8 mouse cellular contexts compared by ENCODE assay signal in the genomic region with DNA sequence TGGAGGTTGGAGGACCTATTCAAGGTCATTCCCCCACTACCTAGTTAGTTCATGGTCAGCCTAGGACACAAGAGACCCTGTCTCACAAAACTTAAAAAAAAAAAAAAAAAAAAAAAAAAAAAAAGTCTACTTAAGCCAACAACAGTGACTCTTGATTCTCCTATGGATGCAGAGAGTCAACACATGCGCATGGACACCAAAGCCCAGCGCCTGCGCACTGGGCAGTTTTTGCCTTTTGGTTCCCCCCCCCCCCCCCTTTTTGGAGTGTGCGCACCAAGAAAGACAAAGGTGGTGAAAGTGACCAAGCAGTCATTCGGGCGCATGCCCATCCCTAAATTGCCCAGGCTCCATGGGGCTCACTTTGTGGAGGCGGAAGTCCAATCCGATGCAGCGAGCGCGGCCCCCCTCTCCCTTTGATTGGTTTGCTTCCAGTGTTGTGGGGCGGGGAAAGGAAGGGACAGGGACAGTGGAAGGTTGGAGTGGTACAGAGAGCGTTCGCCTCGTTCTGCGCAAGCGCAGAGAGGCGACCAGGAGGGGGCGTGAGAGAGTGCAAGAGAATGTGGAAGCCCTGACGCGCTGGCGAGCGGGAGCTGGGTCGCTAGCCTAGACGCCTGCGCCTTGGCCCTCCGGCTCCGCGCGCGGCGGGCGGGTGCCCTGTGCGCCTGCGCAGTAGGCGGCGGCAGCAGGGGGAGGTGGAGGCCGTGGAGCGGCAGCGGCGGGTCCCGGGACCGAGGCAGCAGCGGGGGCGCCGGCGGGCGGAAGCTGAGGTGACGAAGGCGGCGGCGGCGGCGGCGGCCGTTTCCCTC. TPM values are rescaled to one million over a fixed set of nuclear protein-coding genes. Genes with fewer than 3 reads are reported as not detected.
DNase-seq lines count a peak whose midpoint lies in the region; ATAC-seq lines count a peak whose summit lies in the region.

A gene (plus strand): TSS at position 707 of the 806 bp plus-strand sequence.

- H3K9me3 ChIP-seq in hindbrain, embryonic 14.5 days (ENCODE audit: control insufficient read depth, low read length) = no peaks in the 10 kb centered on the region

- H3K4me3 ChIP-seq in hindbrain, embryonic 14.5 days (replicated peaks; ENCODE audit: low read length) = peak within 1 kb of the TSS; percentile 94

- peak within 1 kb of the TSS; percentile 93 for H3K27ac ChIP-seq in hindbrain, embryonic 14.5 days

- peak within 1 kb of the TSS; percentile 62 for H3K4me2 ChIP-seq in hindbrain, embryonic 14.5 days (replicated peaks)

- peaks cover 29% of the 10 kb centered on the region for H3K4me1 ChIP-seq in hindbrain, embryonic 14.5 days (replicated peaks; ENCODE audit: control insufficient read depth, insufficient read depth, low read length)

- H3K36me3 ChIP-seq in hindbrain, embryonic 14.5 days (replicated peaks; ENCODE audit: control insufficient read depth, insufficient read depth) = peaks cover 7% of the 10 kb centered on the region; the same call in 1 of the 2 replicates

- under 1% methylated on average over 44 of the region's 56 CpGs for WGBS in hindbrain, embryonic 14.5 days

- H3K27me3 ChIP-seq in hindbrain, embryonic 14.5 days (ENCODE audit: control insufficient read depth, insufficient read depth, low read length) = no peaks in the 10 kb centered on the region

- peak; percentile 100 for DNase-seq in R1 (ENCODE audit: low read depth, low spot score)
- peak; percentile 100 for DNase-seq in cerebellum, postnatal 25 days
- DNase-seq in frontal cortex, postnatal 25 days (ENCODE audit: low spot score in 2 of 2) = peak; percentile 99 to 100
- peak; percentile 100 for DNase-seq in hindbrain, embryonic 14.5 days (ENCODE audit: low spot score)
- DNase-seq in layer of hippocampus, postnatal 36 days = peak; percentile 100
- DNase-seq in lung, postnatal 36 days = peak; percentile 100
- peak; percentile 100 for DNase-seq in retina, postnatal 1 day
- peak; percentile 100 for DNase-seq in urinary bladder, adult 18-20 months (ENCODE audit: low spot score in 2 of 2)

- peak; percentile 99 for ATAC-seq in hindbrain, embryonic 14.5 days (ENCODE audit: low FRiP score)

- H3K9ac ChIP-seq in hindbrain, embryonic 14.5 days = peak within 1 kb of the TSS; percentile 97

RNA-seq across cellular contexts. Expression of the gene that starts here (rescaled TPM):
- 27.9 and 35.1 TPM in 2 replicates for polyA plus RNA-seq in hindbrain, embryonic 14.5 days (2014; fragmentation: Nextera tagmentation; extraction: Ambion mirVana)
- 100 to 1,000 TPM; 147 to 153 TPM for total RNA-seq in layer of hippocampus, postnatal 36 days (2021)

Comparison
In these comparisons a context has a peak if more than half of its experiments do, and no peak if none do; other contexts are left out.
1. Peak in every context shown above with its lines: DNase-seq, ATAC-seq, H3K4me3 ChIP-seq and H3K27ac ChIP-seq.